22 mouse cellular contexts compared by ENCODE assay signal in the genomic region with DNA sequence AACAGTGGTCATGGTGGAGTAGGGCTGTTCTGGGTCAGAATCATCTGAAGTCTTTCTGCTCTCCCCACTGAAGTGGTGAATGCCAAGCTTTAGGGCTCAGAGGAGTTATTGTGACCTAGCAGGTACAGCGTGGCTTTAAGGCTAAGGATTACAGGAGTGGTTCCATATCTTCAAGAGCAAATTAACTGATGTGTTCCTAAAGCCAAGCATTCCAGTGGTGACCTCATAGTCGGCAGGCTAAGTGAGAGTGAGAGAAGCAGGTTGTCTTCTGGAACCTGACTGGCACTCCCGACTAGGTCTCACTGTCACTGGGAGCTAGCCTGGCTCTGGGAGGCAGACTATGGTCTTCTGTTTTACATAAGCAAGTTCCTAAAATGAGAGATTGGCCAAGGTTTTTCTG.
DNase-seq lines count a peak whose midpoint lies in the region; ATAC-seq and TF ChIP-seq lines count a peak whose summit lies in the region.
"Had no signal": no experiment of that assay in that cellular context is flagged by ENCODE, and none has a peak within 500 bp of the region (broad histone marks: within the 10 kb centered on the region; RNA-seq: fewer than 3 reads in every experiment).

No protein-coding gene starts in this region.

- H3K4me2 ChIP-seq in limb, embryonic 15.5 days = no peak overlapping the region
- no peak overlapping the region for H3K4me2 ChIP-seq in lung, embryonic 15.5 days
- H3K4me2 ChIP-seq in lung, postnatal 0 days (replicated peaks; ENCODE audit: low read depth, low read length) = no peak overlapping the region
- H3K4me2 ChIP-seq: embryonic facial prominence, embryonic 13.5 days; embryonic facial prominence, embryonic 15.5 days; forebrain, embryonic 12.5 days had no signal

- no peaks in the 10 kb centered on the region for H3K9me3 ChIP-seq in limb, embryonic 15.5 days
- H3K9me3 ChIP-seq in limb, embryonic 10.5 days (replicated peaks) = no peaks in the 10 kb centered on the region
- no peaks in the 10 kb centered on the region for H3K9me3 ChIP-seq in lung, embryonic 15.5 days
- H3K9me3 ChIP-seq in lung, postnatal 0 days (ENCODE audit: low read length) = no peaks in the 10 kb centered on the region
- H3K9me3 ChIP-seq: embryonic facial prominence, embryonic 13.5 days; embryonic facial prominence, embryonic 15.5 days; forebrain, embryonic 12.5 days had no signal

- TF ChIP-seq EP300 in lung, postnatal 0 days (IDR thresholded peaks at IDR 0.05) = peak; percentile 93

- WGBS in limb, embryonic 15.5 days = 63% methylated on average over 3 of the region's 3 CpGs
- WGBS in limb, embryonic 10.5 days = 78% methylated on average over 3 of the region's 3 CpGs
- WGBS in lung, embryonic 15.5 days = 52% methylated on average over 3 of the region's 3 CpGs
- WGBS in lung, postnatal 0 days = 46% methylated on average over 3 of the region's 3 CpGs
- WGBS in lung, adult 2 months = 60% methylated on average over 3 of the region's 3 CpGs

- no peak overlapping the region for H3K9ac ChIP-seq in limb, embryonic 15.5 days
- no peak overlapping the region for H3K9ac ChIP-seq in lung, embryonic 15.5 days
- H3K9ac ChIP-seq in lung, postnatal 0 days (replicated peaks; ENCODE audit: low read depth) = no peak overlapping the region
- H3K9ac ChIP-seq: embryonic facial prominence, embryonic 13.5 days; embryonic facial prominence, embryonic 15.5 days; forebrain, embryonic 12.5 days had no signal

- H3K4me1 ChIP-seq in limb, embryonic 15.5 days = peaks cover 17% of the 10 kb centered on the region
- peaks cover 3% of the 10 kb centered on the region; the same call in 1 of the 2 replicates for H3K4me1 ChIP-seq in limb, embryonic 10.5 days
- peaks cover 27% of the 10 kb centered on the region for H3K4me1 ChIP-seq in lung, embryonic 15.5 days
- 0 out of 2 replicates have a peak, but pooled peaks cover 5% of the 10 kb centered on the region for H3K4me1 ChIP-seq in lung, postnatal 0 days (ENCODE audit: insufficient read depth, low read depth, low read length)
- H3K4me1 ChIP-seq in lung, adult 2 months (ENCODE audit: control insufficient read depth, insufficient read depth, low read length) = peaks cover 3% of the 10 kb centered on the region
- H3K4me1 ChIP-seq: forebrain, embryonic 10.5 days; forebrain, embryonic 12.5 days had no signal

- H3K27ac ChIP-seq in limb, embryonic 15.5 days = peak overlapping the region; percentile 22; the same call in 1 of the 2 replicates
- H3K27ac ChIP-seq in limb, embryonic 10.5 days = no peak overlapping the region
- H3K27ac ChIP-seq in lung, embryonic 15.5 days = 0 out of 2 replicates have a peak overlapping the region, but pooled peaks have one; percentile 24
- H3K27ac ChIP-seq in lung, postnatal 0 days (ENCODE audit: low read length) = no peak overlapping the region
- H3K27ac ChIP-seq: embryonic facial prominence, embryonic 13.5 days; embryonic facial prominence, embryonic 15.5 days; forebrain, embryonic 10.5 days; forebrain, embryonic 12.5 days had no signal

- H3K36me3 ChIP-seq in limb, embryonic 15.5 days = no peaks in the 10 kb centered on the region
- H3K36me3 ChIP-seq in limb, embryonic 10.5 days = no peaks in the 10 kb centered on the region
- H3K36me3 ChIP-seq in lung, embryonic 15.5 days = no peaks in the 10 kb centered on the region
- no peaks in the 10 kb centered on the region for H3K36me3 ChIP-seq in lung, postnatal 0 days (ENCODE audit: insufficient read depth, low read length)
- H3K36me3 ChIP-seq: embryonic facial prominence, embryonic 13.5 days; embryonic facial prominence, embryonic 15.5 days; forebrain, embryonic 10.5 days; forebrain, embryonic 12.5 days had no signal

- no peak overlapping the region for H3K4me3 ChIP-seq in limb, embryonic 15.5 days
- H3K4me3 ChIP-seq in limb, embryonic 10.5 days = no peak overlapping the region
- H3K4me3 ChIP-seq in lung, embryonic 15.5 days = no peak overlapping the region
- no peak overlapping the region for H3K4me3 ChIP-seq in lung, postnatal 0 days (ENCODE audit: low read depth, low read length)
- H3K4me3 ChIP-seq in lung, adult 2 months (replicated peaks; ENCODE audit: extremely low read depth, low read depth, low read length) = no peak overlapping the region
- H3K4me3 ChIP-seq: embryonic facial prominence, embryonic 13.5 days; embryonic facial prominence, embryonic 15.5 days; erythroblast, embryonic 14.5 days; forebrain, embryonic 10.5 days; forebrain, embryonic 12.5 days had no signal

- no peaks in the 10 kb centered on the region for H3K27me3 ChIP-seq in limb, embryonic 15.5 days
- no peaks in the 10 kb centered on the region for H3K27me3 ChIP-seq in limb, embryonic 10.5 days (ENCODE audit: low read depth, poor library complexity, severe bottlenecking)
- no peaks in the 10 kb centered on the region for H3K27me3 ChIP-seq in lung, embryonic 15.5 days
- H3K27me3 ChIP-seq in lung, postnatal 0 days (replicated peaks; ENCODE audit: insufficient read depth, low read length) = no peaks in the 10 kb centered on the region
- H3K27me3 ChIP-seq: embryonic facial prominence, embryonic 13.5 days; embryonic facial prominence, embryonic 15.5 days; forebrain, embryonic 12.5 days had no signal

- no peak for DNase-seq in limb, embryonic 10.5 days (ENCODE audit: low spot score)
- no peak for DNase-seq in lung, adult 18-20 months
- DNase-seq in lung, postnatal 0 days (ENCODE audit: low spot score) = peak; percentile 63
- no peak for DNase-seq in lung, adult 2 months
- DNase-seq: adrenal gland, adult 2 months; adrenal gland, postnatal 10 days; adrenal gland, postnatal 25 days; cerebellum, adult 11 months; cerebellum, adult 18-20 months; cerebellum, adult 8-10 months; cerebellum, adult 9-11 months; cerebellum, postnatal 14 days; cerebellum, postnatal 36 days; embryo, embryonic 11 days had no signal

- no peak for TF ChIP-seq POLR2A in lung, adult 2 months (IDR thresholded peaks at IDR 0.05; ENCODE audit: borderline replicate concordance, extremely low read depth, low read depth, low read length)

- ATAC-seq in limb, embryonic 15.5 days (ENCODE audit: insufficient number of reproducible peaks, low FRiP score, low TSS enrichment, low read depth) = no peak
- no peak for ATAC-seq in lung, embryonic 15.5 days (ENCODE audit: borderline replicate concordance, extremely low read depth, low FRiP score, low TSS enrichment)
- peak; percentile 86 for ATAC-seq in lung, postnatal 0 days
- ATAC-seq: forebrain, embryonic 14.5 days had no signal

- TF ChIP-seq CTCF in lung, postnatal 0 days (IDR thresholded peaks at IDR 0.05) = no peak
- TF ChIP-seq CTCF in lung, adult 2 months (IDR thresholded peaks at IDR 0.05; ENCODE audit: insufficient read depth, low read length) = no peak

Comparison
In these comparisons a context has a peak if more than half of its experiments do, and no peak if none do; other contexts are left out.
1. H3K27ac ChIP-seq: peak in limb, embryonic 15.5 days (single experiment) and lung, embryonic 15.5 days (single experiment); none in limb, embryonic 10.5 days (single experiment) and lung, postnatal 0 days (single experiment).